Mouse (Mus musculus): Measurements from ENCODE around the gene Cpm. TPM values are rescaled to one million over a fixed set of nuclear protein-coding genes. Genes with fewer than 3 reads are reported as not detected.

The Cpm gene
- total RNA-seq, 1 experiment = 4.8 TPM

GRCm38 (mm10) chr10:117679029-117679686 lies 49.9 kb downstream of the Cpm start:
- Histone ChIP-seq H3K4me3 (ENCODE audit: insufficient read depth in 1 of 2, low read depth in 1 of 2, low read length in 2 of 2, poor library complexity in 1 of 2, severe bottlenecking in 1 of 2) (no peak overlapping the region), H3K9ac (ENCODE audit: insufficient read depth, low read depth, low read length, poor library complexity, severe bottlenecking) (no peak overlapping the region), H3K27ac (ENCODE audit: insufficient read depth, low read depth, low read length, poor library complexity, severe bottlenecking) (no peak overlapping the region), H3K4me1 (ENCODE audit: control insufficient read depth in 2 of 2, insufficient read depth in 2 of 2, low read length in 2 of 2, poor library complexity in 1 of 2) (peaks cover 0 to 10% of the 10 kb centered on the region in 2 experiments; a peak in 2 of 4 replicates), H3K36me3 (ENCODE audit: control insufficient read depth, insufficient read depth, low read length, poor library complexity, severe bottlenecking) (no peaks in the 10 kb centered on the region), H3K9me3 (ENCODE audit: control insufficient read depth, insufficient read depth, low read depth, low read length) (no peaks in the 10 kb centered on the region)
- in situ Hi-C loops (cut with MboI; ENCODE audit: low sequenced_read_pairs in 2 of 2, unreplicated experiment in 2 of 2) = loop anchor here (5.0 to 10.0 kb wide), 2 partner anchors 222 to 224 kb away; no protein-coding TSS in a partner anchor
- TF ChIP-seq CHD2 (IDR thresholded peaks at IDR 0.05; ENCODE audit: low read depth, low read length) = no peak
- TF ChIP-seq HCFC1 (IDR thresholded peaks at IDR 0.05; ENCODE audit: borderline replicate concordance, insufficient read depth, low read length) = no peak
- no peak for TF ChIP-seq MAFK (IDR thresholded peaks at IDR 0.05; ENCODE audit: insufficient read depth, low read depth, low read length)
- TF ChIP-seq ZC3H11A (IDR thresholded peaks at IDR 0.05; ENCODE audit: borderline replicate concordance, low read depth, low read length) = no peak
- TF ChIP-seq ZNF384 (IDR thresholded peaks at IDR 0.05; ENCODE audit: low read depth, low read length) = no peak
- DNase-seq (ENCODE audit: low read depth, low spot score) = no peak

- Histone ChIP-seq H3K4me1 (ENCODE audit: control insufficient read depth in 2 of 2, insufficient read depth in 2 of 2, low read length in 2 of 2, poor library complexity in 1 of 2) (peaks cover 0 to 10% of the 10 kb centered on the region in 2 experiments; a peak in 2 of 4 replicates), H3K9me3 (ENCODE audit: control insufficient read depth, insufficient read depth, low read depth, low read length) (no peaks in the 10 kb centered on the region), H3K4me3 (ENCODE audit: insufficient read depth in 1 of 2, low read depth in 1 of 2, low read length in 2 of 2, poor library complexity in 1 of 2, severe bottlenecking in 1 of 2) (no peak overlapping the region), H3K36me3 (ENCODE audit: control insufficient read depth, insufficient read depth, low read length, poor library complexity, severe bottlenecking) (no peaks in the 10 kb centered on the region), H3K27ac (ENCODE audit: insufficient read depth, low read depth, low read length, poor library complexity, severe bottlenecking) (no peak overlapping the region), H3K9ac (ENCODE audit: insufficient read depth, low read depth, low read length, poor library complexity, severe bottlenecking) (no peak overlapping the region)
- in situ Hi-C loops (cut with MboI; ENCODE audit: low sequenced_read_pairs in 2 of 2, unreplicated experiment in 2 of 2) = loop anchor here (5.0 to 10.0 kb wide), 2 partner anchors 223 to 225 kb away; no protein-coding TSS in a partner anchor
- no peak for DNase-seq (ENCODE audit: low read depth, low spot score)
- TF ChIP-seq ZNF384 (IDR thresholded peaks at IDR 0.05; ENCODE audit: low read depth, low read length) (no peak), HCFC1 (IDR thresholded peaks at IDR 0.05; ENCODE audit: borderline replicate concordance, insufficient read depth, low read length) (no peak), MAFK (IDR thresholded peaks at IDR 0.05; ENCODE audit: insufficient read depth, low read depth, low read length) (no peak), ZC3H11A (IDR thresholded peaks at IDR 0.05; ENCODE audit: borderline replicate concordance, low read depth, low read length) (no peak), CHD2 (IDR thresholded peaks at IDR 0.05; ENCODE audit: low read depth, low read length) (no peak)
Observed at GRCm38 (mm10) chr10:117679963-117680473, 50.7 kb downstream of the Cpm start.

DNA sequence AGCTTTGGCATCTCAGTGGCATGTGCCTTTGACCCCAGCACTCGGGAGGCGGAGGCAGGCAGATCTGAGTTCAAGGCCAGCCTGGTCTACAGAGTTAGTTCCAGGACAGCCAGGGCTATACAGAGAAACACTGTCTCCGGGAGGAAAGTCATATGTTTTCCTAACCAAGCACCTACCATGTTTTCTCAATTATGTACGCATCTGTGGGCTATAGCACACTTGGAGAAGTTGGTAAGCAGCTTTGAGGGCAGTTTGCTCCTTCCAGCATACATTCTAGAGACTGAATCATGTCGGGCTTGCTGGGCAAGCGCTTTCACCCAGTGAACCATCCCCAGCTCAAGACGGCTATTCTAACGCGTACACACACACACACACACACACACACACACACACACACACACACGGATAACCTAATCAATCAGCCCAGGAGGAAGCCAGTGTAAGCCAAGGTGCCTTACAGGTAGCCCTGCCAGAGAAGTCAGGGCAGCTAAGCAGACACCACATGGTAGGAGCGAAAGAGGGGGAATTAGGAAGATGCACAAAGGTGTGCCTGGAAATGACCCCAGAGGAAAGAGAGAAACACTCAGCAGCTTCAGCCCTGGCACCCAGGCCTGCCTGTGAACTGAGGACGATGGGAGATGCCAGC lies 51.7 kb downstream of the Cpm start:
- Histone ChIP-seq H3K9ac (ENCODE audit: insufficient read depth, low read depth, low read length, poor library complexity, severe bottlenecking) (no peak overlapping the region; the same call in 1 of the 2 replicates), H3K4me3 (ENCODE audit: insufficient read depth in 1 of 2, low read depth in 1 of 2, low read length in 2 of 2, poor library complexity in 1 of 2, severe bottlenecking in 1 of 2) (no peak overlapping the region), H3K36me3 (ENCODE audit: control insufficient read depth, insufficient read depth, low read length, poor library complexity, severe bottlenecking) (no peaks in the 10 kb centered on the region), H3K9me3 (ENCODE audit: control insufficient read depth, insufficient read depth, low read depth, low read length) (no peaks in the 10 kb centered on the region), H3K4me1 (ENCODE audit: control insufficient read depth in 2 of 2, insufficient read depth in 2 of 2, low read length in 2 of 2, poor library complexity in 1 of 2) (peaks cover 0 to 10% of the 10 kb centered on the region in 2 experiments; a peak in 2 of 4 replicates), H3K27ac (ENCODE audit: insufficient read depth, low read depth, low read length, poor library complexity, severe bottlenecking) (no peak overlapping the region)
- no peak for DNase-seq (ENCODE audit: low read depth, low spot score)
- in situ Hi-C loops (cut with MboI; ENCODE audit: low sequenced_read_pairs in 2 of 2, unreplicated experiment in 2 of 2) = no loop called here
- TF ChIP-seq MAFK (IDR thresholded peaks at IDR 0.05; ENCODE audit: insufficient read depth, low read depth, low read length) (no peak), ZC3H11A (IDR thresholded peaks at IDR 0.05; ENCODE audit: borderline replicate concordance, low read depth, low read length) (no peak), CHD2 (IDR thresholded peaks at IDR 0.05; ENCODE audit: low read depth, low read length) (no peak), HCFC1 (IDR thresholded peaks at IDR 0.05; ENCODE audit: borderline replicate concordance, insufficient read depth, low read length) (no peak), ZNF384 (IDR thresholded peaks at IDR 0.05; ENCODE audit: low read depth, low read length) (no peak)

GRCm38 (mm10) chr10:117681543-117681942 lies 52.2 kb downstream of the Cpm start:
- H3K36me3 ChIP-seq (ENCODE audit: control insufficient read depth, insufficient read depth, low read length, poor library complexity, severe bottlenecking) = no peaks in the 10 kb centered on the region
- H3K4me1 ChIP-seq (ENCODE audit: control insufficient read depth in 2 of 2, insufficient read depth in 2 of 2, low read length in 2 of 2, poor library complexity in 1 of 2) = peaks cover 0 to 10% of the 10 kb centered on the region in 2 experiments; a peak in 2 of 4 replicates
- in situ Hi-C loops (cut with MboI; ENCODE audit: low sequenced_read_pairs in 2 of 2, unreplicated experiment in 2 of 2) = no loop called here
- no peak overlapping the region for H3K9ac ChIP-seq (ENCODE audit: insufficient read depth, low read depth, low read length, poor library complexity, severe bottlenecking)
- DNase-seq (ENCODE audit: low read depth, low spot score) = no peak
- H3K27ac ChIP-seq (ENCODE audit: insufficient read depth, low read depth, low read length, poor library complexity, severe bottlenecking) = no peak overlapping the region
- H3K4me3 ChIP-seq (ENCODE audit: insufficient read depth in 1 of 2, low read depth in 1 of 2, low read length in 2 of 2, poor library complexity in 1 of 2, severe bottlenecking in 1 of 2) = no peak overlapping the region
- H3K9me3 ChIP-seq (ENCODE audit: control insufficient read depth, insufficient read depth, low read depth, low read length) = no peaks in the 10 kb centered on the region
- TF ChIP-seq ZC3H11A (IDR thresholded peaks at IDR 0.05; ENCODE audit: borderline replicate concordance, low read depth, low read length) (no peak), ZNF384 (IDR thresholded peaks at IDR 0.05; ENCODE audit: low read depth, low read length) (no peak), HCFC1 (IDR thresholded peaks at IDR 0.05; ENCODE audit: borderline replicate concordance, insufficient read depth, low read length) (no peak), MAFK (IDR thresholded peaks at IDR 0.05; ENCODE audit: insufficient read depth, low read depth, low read length) (no peak), CHD2 (IDR thresholded peaks at IDR 0.05; ENCODE audit: low read depth, low read length) (no peak)
